Mouse (Mus musculus): ENCODE results near the gene Cachd1. TPM values are rescaled to one million over a fixed set of nuclear protein-coding genes. Genes with fewer than 3 reads are reported as not detected.

Cachd1 gene
- total RNA-seq, 2 experiments from 2014 or later: 39.3 to 54.8 TPM

DNA sequence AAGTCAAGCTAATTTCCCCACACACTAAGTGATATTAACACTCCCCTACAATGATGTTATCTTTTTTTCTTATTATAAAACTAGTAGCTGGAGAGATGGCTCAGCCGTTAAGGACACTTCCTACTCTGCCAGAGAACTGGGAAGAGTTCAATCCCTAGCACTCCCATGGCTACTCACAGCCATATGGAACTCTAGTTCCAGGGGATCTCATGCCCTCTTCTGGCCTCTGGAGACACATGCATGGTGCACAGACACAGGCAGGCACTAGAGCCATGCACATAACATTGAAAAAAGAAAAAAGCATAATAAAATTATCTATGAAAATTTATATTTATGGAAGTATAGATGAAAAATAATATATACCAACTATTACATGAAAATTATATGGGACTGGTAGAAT lies 210.7 kb downstream of the Cachd1 start:
- DNase-seq (ENCODE audit: low spot score in 2 of 2): no peak

DNA sequence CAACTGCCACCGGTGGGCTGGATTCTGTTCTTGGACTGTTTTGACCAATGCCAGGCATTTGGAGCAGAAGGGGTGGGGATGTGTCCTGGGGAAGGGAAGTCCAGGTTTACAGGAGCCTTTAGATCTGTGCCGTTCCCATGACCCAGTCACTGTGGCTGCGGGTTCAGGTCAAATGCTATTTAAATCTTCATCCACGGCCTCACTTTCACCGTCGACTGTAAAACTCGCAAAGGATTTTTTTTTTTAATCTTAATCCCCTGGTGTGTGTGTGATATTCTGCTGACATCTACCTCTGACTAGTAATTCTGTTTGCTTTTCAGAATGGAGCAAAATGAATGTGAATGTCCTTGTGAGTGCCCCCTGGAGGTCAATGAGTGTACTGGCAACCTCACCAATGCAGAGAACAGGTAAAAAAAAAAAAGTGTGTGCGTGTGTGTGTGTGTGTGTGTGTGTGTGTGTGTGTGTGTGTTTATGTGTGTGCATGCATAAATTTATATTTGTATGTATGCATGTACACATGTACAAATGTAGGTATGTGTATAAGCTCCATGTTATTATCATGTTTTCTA lies 211.8 kb downstream of the Cachd1 start:
- peak in 1 of 2 experiments; percentile 55 for DNase-seq (ENCODE audit: low spot score in 2 of 2)

- no peak for DNase-seq (ENCODE audit: low spot score in 2 of 2)
These were observed 214.5 kb downstream of the Cachd1 start for GRCm38 (mm10) chr4:100990996-100991395.

DNA sequence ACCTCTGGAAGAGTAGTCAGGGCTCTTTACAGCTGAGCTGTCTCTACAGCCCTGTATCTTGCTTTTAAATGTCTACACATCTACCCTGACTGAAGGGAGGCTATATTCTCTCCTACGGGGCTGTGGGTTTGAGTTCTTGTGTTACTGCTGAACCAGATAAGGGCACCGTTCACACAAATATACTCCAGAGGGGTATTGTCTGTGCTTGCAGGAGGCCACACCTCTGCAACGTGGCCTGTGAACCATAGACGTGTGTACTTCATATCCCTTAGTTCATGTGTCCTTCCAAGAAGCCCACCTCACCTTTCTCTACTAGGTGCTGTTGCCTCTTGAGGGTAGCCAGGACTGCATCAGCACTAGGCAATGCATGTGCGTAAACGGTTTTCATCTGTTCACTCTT lies 215.6 kb downstream of the Cachd1 start:
- DNase-seq (ENCODE audit: low spot score in 2 of 2): no peak

DNA sequence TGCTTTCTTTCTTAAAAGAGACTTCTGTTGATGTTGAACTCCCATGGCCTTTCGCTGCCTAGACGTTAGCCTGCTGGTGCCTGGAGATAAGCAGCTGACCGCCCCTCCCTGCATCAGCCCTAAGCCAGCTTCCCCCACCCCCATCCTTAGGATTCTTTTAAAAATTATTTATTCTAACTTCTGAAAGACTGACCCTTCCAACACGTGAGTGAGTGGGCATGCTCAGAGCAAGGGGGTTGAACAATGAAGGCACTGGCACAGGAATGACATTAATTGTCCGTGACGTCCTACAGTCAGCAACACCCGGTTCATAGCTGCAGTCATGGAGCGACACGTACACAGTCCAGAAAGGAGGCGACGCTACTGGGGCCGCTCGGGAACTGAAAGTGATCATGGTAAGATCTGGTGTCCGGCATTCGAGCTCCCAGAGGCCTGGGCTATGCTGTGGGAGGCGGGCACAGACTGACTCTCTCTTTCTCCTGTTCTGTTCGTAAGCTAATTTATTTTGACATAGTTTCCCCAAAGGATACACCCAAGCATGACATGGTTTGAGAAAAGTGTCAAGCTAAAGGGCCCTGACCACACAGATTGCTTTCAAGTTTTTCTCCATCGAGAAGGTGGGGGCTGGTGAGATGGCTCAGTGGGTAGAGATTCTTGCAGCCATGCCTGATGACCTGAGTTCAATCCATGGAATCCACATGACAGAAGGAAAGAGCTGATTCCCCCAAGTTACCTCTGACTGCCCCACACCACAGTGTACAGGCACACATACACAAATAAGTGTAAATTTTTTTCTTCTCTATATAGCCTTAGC lies 218.2 kb downstream of the Cachd1 start:
- DNase-seq (ENCODE audit: low spot score in 2 of 2): no peak

- no peak for DNase-seq (ENCODE audit: low spot score in 2 of 2)
These were observed 219.1 kb downstream of the Cachd1 start for GRCm38 (mm10) chr4:100995617-100996016.

- DNase-seq (ENCODE audit: low spot score in 2 of 2): no peak
These were observed 219.7 kb downstream of the Cachd1 start for GRCm38 (mm10) chr4:100996060-100996651.

GRCm38 (mm10) chr4:100998145-100998544 lies 221.7 kb downstream of the Cachd1 start:
- DNase-seq (ENCODE audit: low spot score in 2 of 2): peak; percentile 63 to 72

- no peak for DNase-seq (ENCODE audit: low spot score in 2 of 2)
These were observed 222.4 kb downstream of the Cachd1 start for GRCm38 (mm10) chr4:100998906-100999305.

GRCm38 (mm10) chr4:101000622-101001021 lies 224.1 kb downstream of the Cachd1 start:
- no peak for DNase-seq (ENCODE audit: low spot score in 2 of 2)

DNA sequence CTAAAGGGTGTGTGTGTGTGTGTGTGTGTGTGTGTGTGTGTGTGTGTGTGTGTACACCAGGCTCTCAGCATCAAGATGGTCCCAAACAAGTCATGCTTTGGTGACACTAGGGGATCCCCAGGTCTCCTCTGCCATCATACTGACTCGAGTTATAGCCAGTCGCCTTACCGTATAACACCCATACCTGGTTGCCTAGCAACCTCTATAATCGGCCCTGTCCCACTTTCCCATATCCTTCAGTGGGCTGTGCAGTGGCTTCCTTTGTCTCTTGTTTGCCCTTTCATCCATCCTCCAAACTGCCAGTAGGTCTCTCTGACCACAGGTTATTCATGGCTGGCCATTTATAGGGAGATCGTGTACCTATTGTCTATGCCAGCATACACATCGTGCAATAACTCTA lies 224.6 kb downstream of the Cachd1 start:
- DNase-seq (ENCODE audit: low spot score in 2 of 2): no peak

DNA sequence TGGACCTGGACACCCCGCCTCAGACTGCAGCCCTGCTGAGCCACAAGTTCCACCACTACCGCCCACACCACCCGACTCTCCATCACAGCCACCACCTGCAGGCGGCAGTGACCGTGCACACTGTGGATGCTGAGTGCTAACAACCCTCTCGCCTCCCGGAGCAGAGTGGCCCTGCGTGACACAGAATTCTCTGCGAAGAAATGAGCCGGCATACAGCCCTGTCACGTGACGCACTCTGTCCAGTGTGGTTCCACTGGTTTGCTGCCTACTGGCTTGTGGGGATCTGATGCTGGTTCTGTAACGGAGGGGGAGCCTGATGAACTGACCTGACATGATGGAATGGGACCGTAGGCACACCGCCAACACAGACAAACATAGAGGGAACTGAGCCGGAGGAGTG lies 226.5 kb downstream of the Cachd1 start:
- DNase-seq (ENCODE audit: low spot score in 2 of 2): no peak

- DNase-seq (ENCODE audit: low spot score in 2 of 2): no peak
These were observed 231.9 kb downstream of the Cachd1 start for GRCm38 (mm10) chr4:101008362-101008769.

GRCm38 (mm10) chr4:101009092-101009491 lies 232.6 kb downstream of the Cachd1 start:
- DNase-seq (ENCODE audit: low spot score in 2 of 2): no peak

- no peak for DNase-seq (ENCODE audit: low spot score in 2 of 2)
These were observed 241.3 kb downstream of the Cachd1 start for GRCm38 (mm10) chr4:101017806-101018205.

DNA sequence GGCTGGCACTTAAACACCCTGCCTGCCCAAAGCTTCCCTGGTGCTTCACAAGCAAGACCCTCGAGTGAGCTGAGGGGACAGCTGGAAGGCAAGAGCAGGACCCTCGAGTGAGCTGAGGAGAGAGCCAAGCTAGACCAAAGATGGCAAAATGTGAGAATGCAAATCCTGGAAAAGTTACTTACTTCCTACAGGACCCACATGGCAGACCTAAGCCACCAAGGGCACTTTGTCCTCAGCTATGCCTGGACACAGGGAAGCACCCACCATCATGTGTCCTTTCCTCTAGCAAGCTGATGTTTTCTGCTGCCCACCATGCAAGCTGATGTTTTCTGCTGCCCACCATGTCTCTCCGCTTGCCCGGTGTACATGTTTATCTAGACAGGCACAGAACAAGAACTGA lies 244.1 kb downstream of the Cachd1 start, which contains the start of gene Gm10577:
Gene Gm10577 (minus strand): TSS at position 101 of the 400 bp plus-strand sequence.
- DNase-seq (ENCODE audit: low spot score in 2 of 2): no peak

DNA sequence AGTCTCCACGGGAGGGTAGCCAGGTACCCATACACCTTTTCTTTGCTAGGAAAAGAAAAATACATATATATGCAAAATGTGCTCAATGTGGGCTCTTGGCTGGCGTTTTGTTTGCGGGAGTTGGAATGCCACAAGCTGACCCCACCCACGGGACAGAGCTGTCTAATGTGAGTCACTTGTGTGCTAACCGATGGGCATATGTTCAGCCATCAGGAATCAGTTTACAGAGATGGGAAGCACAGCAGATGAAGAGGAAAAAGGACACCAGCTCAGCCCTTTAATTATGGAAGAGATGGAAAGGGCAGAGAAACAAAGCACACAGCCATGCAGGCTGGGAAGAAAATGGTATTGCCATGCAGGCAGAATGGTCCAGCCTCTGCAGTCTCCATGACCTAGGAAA lies 250.1 kb downstream of the Cachd1 start:
- DNase-seq (ENCODE audit: low spot score in 2 of 2): peak; percentile 25 to 66

GRCm38 (mm10) chr4:101026995-101027394 lies 250.5 kb downstream of the Cachd1 start:
- peak in 1 of 2 experiments; percentile 32 for DNase-seq (ENCODE audit: low spot score in 2 of 2)

DNA sequence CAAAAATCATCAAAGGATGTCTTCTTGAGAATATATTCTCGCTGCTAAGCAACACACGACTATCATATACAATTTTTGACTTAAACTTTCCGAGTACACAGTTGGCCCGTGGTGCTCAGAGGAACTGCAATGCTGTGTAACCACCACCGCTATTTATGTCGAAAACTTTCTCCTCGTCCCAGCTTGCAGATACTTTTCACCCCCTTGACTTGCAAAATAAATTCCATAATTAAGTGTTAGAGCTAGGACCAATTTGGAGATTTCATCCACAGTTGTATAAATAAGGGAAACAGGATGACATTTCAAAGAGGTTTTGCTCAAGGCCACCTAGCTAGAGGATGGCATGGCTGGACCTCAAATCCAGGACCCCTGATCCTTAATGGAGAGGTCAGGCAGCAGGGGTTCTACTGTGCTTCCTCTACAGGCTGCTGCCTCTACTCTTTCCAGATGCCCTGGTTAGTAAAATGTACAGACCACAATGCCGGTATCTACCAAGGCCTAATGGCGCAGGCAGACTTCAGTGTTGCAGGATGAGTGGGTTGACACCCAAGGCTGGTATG lies 251.5 kb downstream of the Cachd1 start:
- no peak for DNase-seq (ENCODE audit: low spot score in 2 of 2)

GRCm38 (mm10) chr4:101033047-101033446 lies 256.6 kb downstream of the Cachd1 start:
- DNase-seq (ENCODE audit: low spot score in 2 of 2): no peak

DNA sequence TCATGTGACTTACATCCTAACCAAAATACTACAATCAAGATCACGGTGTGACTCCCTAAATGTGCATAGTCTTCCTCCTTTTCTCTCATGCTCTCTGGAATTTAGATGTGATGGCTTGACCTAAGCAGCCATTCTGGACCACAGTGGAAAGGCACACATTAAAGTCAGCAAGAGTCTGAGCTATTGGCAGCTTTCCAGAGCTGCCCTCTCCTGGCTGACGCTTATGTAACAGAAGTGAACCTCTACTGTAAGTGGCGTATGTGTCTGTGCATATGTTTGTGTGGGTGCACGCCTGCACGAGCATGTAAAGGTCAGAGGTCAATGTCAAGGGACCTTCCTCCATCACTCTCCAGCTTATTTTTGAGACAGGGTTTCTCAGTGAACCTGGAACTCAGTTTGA lies 258.7 kb downstream of the Cachd1 start:
- no peak for DNase-seq (ENCODE audit: low spot score in 2 of 2)

DNA sequence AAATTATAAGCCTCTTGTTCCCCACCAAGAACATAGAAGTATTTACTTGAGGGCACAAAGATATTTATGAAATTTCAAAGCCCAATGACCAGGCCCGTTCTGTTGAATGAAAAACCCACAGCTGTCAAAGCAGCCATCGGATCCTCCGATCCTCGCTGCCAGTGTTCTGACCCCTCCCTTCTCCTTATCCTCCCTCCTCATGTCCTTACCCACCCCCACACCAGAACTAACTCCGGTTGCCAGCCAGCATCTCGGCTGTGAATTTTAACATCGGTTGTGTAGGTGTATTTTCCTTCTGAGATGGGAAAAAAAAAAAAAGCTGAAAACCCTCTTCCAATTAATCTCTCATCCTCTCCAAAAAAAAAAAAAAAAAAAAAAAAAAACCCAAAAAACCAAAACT lies 260.7 kb downstream of the Cachd1 start:
- DNase-seq (ENCODE audit: low spot score in 2 of 2): peak in 1 of 2 experiments; percentile 48

All from layer of hippocampus, postnatal 14 days (tissue).